Mouse (Mus musculus) kidney, embryonic 16.5 days (tissue): Measurements from ENCODE around the gene Slc47a2. TPM values are rescaled to one million over a fixed set of nuclear protein-coding genes. Genes with fewer than 3 reads are reported as not detected.

ENCODE experiments used
- ATAC-seq: fragments of 200-750 bp; cut with Nextera tagmentation; 2 replicates; pipeline ENCODE4 v1.8.0; 2017; ENCODE audit warnings: moderate TSS enrichment; ENCODE audit not compliant: low FRiP score, low TSS enrichment
- H3K27ac ChIP-seq: fragments of 300-500 bp; sonication (generic); 2 replicates; pipeline ENCODE4 v1.5.1; 2014; ENCODE audit warnings: low read length
- H3K27me3 ChIP-seq: fragments of 300-500 bp; sonication (generic); 2 replicates; pipeline ENCODE4 v1.6.1; 2014; ENCODE audit warnings: low read length, control low read depth, mixed read lengths; ENCODE audit not compliant: insufficient read depth
- H3K36me3 ChIP-seq: fragments of 300-500 bp; sonication (generic); 2 replicates; pipeline ENCODE4 v1.6.1; 2014; ENCODE audit warnings: low read length, control low read depth, mixed read lengths; ENCODE audit not compliant: insufficient read depth
- H3K4me1 ChIP-seq: fragments of 300-500 bp; sonication (generic); 2 replicates; pipeline ENCODE4 v1.6.1; 2014; ENCODE audit warnings: low read length, control low read depth, mixed read lengths; ENCODE audit not compliant: insufficient read depth
- H3K4me2 ChIP-seq: fragments of 300-500 bp; sonication (generic); replicated peaks from 2 replicates; pipeline ENCODE4 v1.6.1; 2014; ENCODE audit warnings: low read depth, low read length
- H3K4me3 ChIP-seq: fragments of 300-500 bp; sonication (generic); 2 replicates; pipeline ENCODE4 v1.5.1; 2014; ENCODE audit warnings: mild to moderate bottlenecking, low read length
- H3K9ac ChIP-seq: fragments of 300-500 bp; sonication (generic); replicated peaks from 2 replicates; pipeline ENCODE4 v1.6.1; 2014; ENCODE audit warnings: low read length
- H3K9me3 ChIP-seq: fragments of 300-500 bp; sonication (generic); 2 replicates; pipeline ENCODE4 v1.6.1; 2016; ENCODE audit warnings: low read length, control low read depth
- WGBS: fragments of 180-500 bp; shearing (Covaris S2); extraction: QIAGEN DNeasy Blood & Tissue Kit; methylation state at CpG from one replicate; pipeline ENCODE4 v1.1.7; 2014; 5-methylcytosine and 5-hydroxymethylcytosine counted together
- polyA plus RNA-seq: library from polyadenylated mRNA; unstranded; fragments of >200 nt; fragmentation: Nextera tagmentation; extraction: Ambion mirVana; gene quantifications from 2 replicates; pipeline ENCODE4 v1.2.1, GENCODE M21; 2015

Slc47a2 gene
- polyA plus RNA-seq, 1 experiment from 2014 or later, result 0.10 TPM

- no peak for ATAC-seq
- Histone ChIP-seq H3K27ac (no peak overlapping the region), H3K9me3 (no peaks in the 10 kb centered on the region), H3K9ac (no peak overlapping the region), H3K4me2 (no peak overlapping the region), H3K4me1 (no peaks in the 10 kb centered on the region), H3K36me3 (peaks cover 63% of the 10 kb centered on the region), H3K27me3 (no peaks in the 10 kb centered on the region), H3K4me3 (no peak overlapping the region)
- 91% methylated on average over 6 of the region's 6 CpGs for WGBS
These were observed 83.6 kb downstream of the Slc47a2 start for GRCm38 (mm10) chr11:61259106-61259505.

GRCm38 (mm10) chr11:61252807-61253206 is 89.9 kb downstream of the Slc47a2 start:
- H3K4me2 ChIP-seq, result no peak overlapping the region
- no peaks in the 10 kb centered on the region for H3K4me1 ChIP-seq
- no peak for ATAC-seq
- H3K36me3 ChIP-seq, result peaks cover 31% of the 10 kb centered on the region
- H3K27me3 ChIP-seq, result no peaks in the 10 kb centered on the region
- WGBS, result 93% methylated on average over 12 of the region's 12 CpGs
- H3K4me3 ChIP-seq, result no peak overlapping the region
- H3K9ac ChIP-seq, result no peak overlapping the region
- H3K27ac ChIP-seq, result no peak overlapping the region
- no peaks in the 10 kb centered on the region for H3K9me3 ChIP-seq

- H3K9ac ChIP-seq, result no peak overlapping the region
- 76% methylated on average over 10 of the region's 10 CpGs for WGBS
- H3K4me3 ChIP-seq, result no peak overlapping the region
- no peak overlapping the region for H3K27ac ChIP-seq
- H3K4me1 ChIP-seq, result no peaks in the 10 kb centered on the region
- no peaks in the 10 kb centered on the region for H3K27me3 ChIP-seq
- H3K9me3 ChIP-seq, result no peaks in the 10 kb centered on the region
- ATAC-seq, result no peak
- no peak overlapping the region for H3K4me2 ChIP-seq
- H3K36me3 ChIP-seq, result peaks cover 25% of the 10 kb centered on the region
These were observed 90.9 kb downstream of the Slc47a2 start for GRCm38 (mm10) chr11:61251741-61252140.

Other genes starting within 250 kb of the Slc47a2 start
- gene Tnfrsf13b, start 216.1 kb downstream of the Slc47a2 start, polyA plus RNA-seq, result 1.3 and 1.8 TPM in 2 replicates
- gene Usp22, start 167.8 kb downstream of the Slc47a2 start, polyA plus RNA-seq, result 137 and 144 TPM in 2 replicates
- gene Aldh3a1, start 135.3 kb downstream of the Slc47a2 start, polyA plus RNA-seq, result not detected in 2 replicates
- 40.7 and 42.1 TPM in 2 replicates for gene Aldh3a2, start 75.4 kb downstream of the Slc47a2 start, polyA plus RNA-seq
- gene Slc47a1, start 35.5 kb upstream of the Slc47a2 start, polyA plus RNA-seq, result 39.5 and 48.8 TPM in 2 replicates
- 0.25 and 0.33 TPM in 2 replicates for gene Rnf112, start 111.3 kb upstream of the Slc47a2 start, polyA plus RNA-seq
- gene Mfap4, start 142.6 kb upstream of the Slc47a2 start, polyA plus RNA-seq, result 164 and 181 TPM in 2 replicates
- 62.5 and 65.0 TPM in 2 replicates for gene Mapk7, start 151.5 kb upstream of the Slc47a2 start, polyA plus RNA-seq
- 47.1 and 53.8 TPM in 2 replicates for gene B9d1, start 162.3 kb upstream of the Slc47a2 start, polyA plus RNA-seq
- gene Epn2, start 236.8 kb upstream of the Slc47a2 start, polyA plus RNA-seq, result 25.0 and 26.9 TPM in 2 replicates